Mouse (Mus musculus): ENCODE data around the gene Amotl1.

DNA sequence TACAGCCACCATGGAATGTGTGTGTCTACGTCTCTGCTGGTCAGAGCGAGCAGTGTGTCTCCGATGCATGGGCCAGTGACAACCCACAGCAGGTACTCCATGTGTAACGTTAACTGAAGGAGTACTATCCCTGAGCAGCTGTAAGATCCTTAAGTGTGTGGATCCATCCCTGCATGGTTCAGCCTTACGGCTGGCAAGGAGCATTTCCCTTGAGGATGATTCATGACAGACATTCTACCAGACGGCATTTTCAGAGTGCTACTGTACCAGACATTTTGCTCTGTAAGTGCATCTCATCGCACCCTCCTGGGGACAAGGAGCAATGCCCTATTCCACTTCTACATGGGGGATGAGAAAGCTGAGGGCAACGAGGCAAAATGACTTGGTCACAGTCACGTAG lies 84.9 kb downstream of the Amotl1 start:
- TF ChIP-seq CTCF (IDR thresholded peaks at IDR 0.05; ENCODE audit: low read depth) (no peak), EP300 (IDR thresholded peaks at IDR 0.05; ENCODE audit: low read depth) (no peak)

Data from heart, postnatal 0 days (tissue).